Mouse (Mus musculus) hindbrain, embryonic 12.5 days (tissue): ENCODE measurements around the gene Slit1. TPM values are rescaled to one million over a fixed set of nuclear protein-coding genes. Genes with fewer than 3 reads are reported as not detected.
A peak's percentile ranks its signal among the peaks of the same experiment; 100 is the strongest.

Experiments used
- ATAC-seq: fragments of 200-750 bp; cut with Nextera tagmentation; 2 replicates; pipeline ENCODE4 v1.8.0; 2017; ENCODE audit warnings: moderate TSS enrichment; ENCODE audit not compliant: low FRiP score
- H3K27ac ChIP-seq: fragments of 300-500 bp; sonication (generic); 2 replicates; pipeline ENCODE4 v1.5.1; 2016; ENCODE audit warnings: mild to moderate bottlenecking
- H3K27me3 ChIP-seq: fragments of 300-500 bp; sonication (generic); 2 replicates; pipeline ENCODE4 v1.6.1; 2016; ENCODE audit warnings: mild to moderate bottlenecking
- H3K36me3 ChIP-seq: fragments of 300-500 bp; sonication (generic); 2 replicates; pipeline ENCODE4 v1.6.1; 2016; ENCODE audit warnings: mild to moderate bottlenecking
- H3K4me1 ChIP-seq: fragments of 300-500 bp; sonication (generic); 2 replicates; pipeline ENCODE4 v1.6.1; 2016
- H3K4me2 ChIP-seq: fragments of 300-500 bp; sonication (generic); replicated peaks from 2 replicates; pipeline ENCODE4 v1.6.1; 2016; ENCODE audit warnings: mild to moderate bottlenecking
- H3K4me3 ChIP-seq: fragments of 300-500 bp; sonication (generic); 2 replicates; pipeline ENCODE4 v1.5.1; 2016; ENCODE audit warnings: mild to moderate bottlenecking
- H3K9ac ChIP-seq: fragments of 300-500 bp; sonication (generic); 2 replicates; pipeline ENCODE4 v1.6.1; 2016; ENCODE audit warnings: mild to moderate bottlenecking, moderate library complexity
- H3K9me3 ChIP-seq: fragments of 300-500 bp; sonication (generic); replicated peaks from 2 replicates; pipeline ENCODE4 v1.6.1; 2016; ENCODE audit warnings: mild to moderate bottlenecking
- WGBS: fragments of 180-500 bp; shearing (Covaris S2); methylation state at CpG from one replicate; pipeline ENCODE4 v1.1.7; 2016; 5-methylcytosine and 5-hydroxymethylcytosine counted together
- polyA plus RNA-seq: library from polyadenylated mRNA; unstranded; fragments of >200 nt; fragmentation: Nextera tagmentation; extraction: Ambion mirVana; gene quantifications from 2 replicates; pipeline ENCODE4 v1.2.1, GENCODE M21; 2016

Gene Slit1
- polyA plus RNA-seq, 1 experiment from 2014 or later: 31.9 TPM

GRCm38 (mm10) chr19:41660999-41661374 is 82.5 kb downstream of the Slit1 start:
- H3K27me3 ChIP-seq: peaks cover 65% of the 10 kb centered on the region
- ATAC-seq: no peak
- H3K4me3 ChIP-seq: no peak overlapping the region
- H3K4me1 ChIP-seq: peaks cover 64% of the 10 kb centered on the region
- no peaks in the 10 kb centered on the region for H3K9me3 ChIP-seq
- H3K4me2 ChIP-seq: no peak overlapping the region
- H3K36me3 ChIP-seq: no peaks in the 10 kb centered on the region
- 31% methylated on average over 4 of the region's 4 CpGs for WGBS
- no peak overlapping the region for H3K9ac ChIP-seq
- no peak overlapping the region for H3K27ac ChIP-seq

GRCm38 (mm10) chr19:41660294-41660998 is 83.0 kb downstream of the Slit1 start:
- Histone ChIP-seq H3K4me3 (no peak overlapping the region), H3K4me2 (no peak overlapping the region), H3K36me3 (no peaks in the 10 kb centered on the region), H3K27ac (no peak overlapping the region), H3K4me1 (peaks cover 70% of the 10 kb centered on the region), H3K27me3 (peaks cover 59% of the 10 kb centered on the region), H3K9ac (no peak overlapping the region), H3K9me3 (no peaks in the 10 kb centered on the region)
- WGBS: 66% methylated on average over 17 of the region's 17 CpGs
- no peak for ATAC-seq

- Histone ChIP-seq H3K27me3 (peaks cover 53% of the 10 kb centered on the region), H3K4me2 (no peak overlapping the region)
These were observed 86.0 kb downstream of the Slit1 start for GRCm38 (mm10) chr19:41657446-41657845.

GRCm38 (mm10) chr19:41656671-41657070 is 86.8 kb downstream of the Slit1 start:
- no peak overlapping the region for H3K9ac ChIP-seq
- peaks cover 53% of the 10 kb centered on the region for H3K27me3 ChIP-seq
- H3K27ac ChIP-seq: no peak overlapping the region
- H3K36me3 ChIP-seq: no peaks in the 10 kb centered on the region
- H3K4me3 ChIP-seq: no peak overlapping the region
- H3K4me2 ChIP-seq: no peak overlapping the region
- no peaks in the 10 kb centered on the region for H3K9me3 ChIP-seq
- no peak for ATAC-seq
- H3K4me1 ChIP-seq: peaks cover 77% of the 10 kb centered on the region
- WGBS: 80% methylated on average over 14 of the region's 14 CpGs

More at GRCm38 (mm10) chr19:41657446-41657845, 86.0 kb downstream of the Slit1 start:
- Histone ChIP-seq H3K36me3 (no peaks in the 10 kb centered on the region), H3K4me3 (no peak overlapping the region), H3K27ac (no peak overlapping the region), H3K9ac (no peak overlapping the region), H3K4me1 (peaks cover 70% of the 10 kb centered on the region), H3K9me3 (no peaks in the 10 kb centered on the region)
- no peak for ATAC-seq
- WGBS: 23% methylated on average over 9 of the region's 9 CpGs

GRCm38 (mm10) chr19:41655970-41656369 is 87.5 kb downstream of the Slit1 start:
- Histone ChIP-seq H3K36me3 (no peaks in the 10 kb centered on the region), H3K27ac (peak overlapping the region; percentile 81; the same call in 1 of the 2 replicates), H3K4me1 (peaks cover 78% of the 10 kb centered on the region), H3K27me3 (peaks cover 59% of the 10 kb centered on the region), H3K4me3 (no peak overlapping the region), H3K4me2 (0 out of 2 replicates have a peak overlapping the region, but pooled peaks have one; percentile 16), H3K9ac (no peak overlapping the region), H3K9me3 (no peaks in the 10 kb centered on the region)
- WGBS: 5% methylated on average over 9 of the region's 9 CpGs
- no peak for ATAC-seq

GRCm38 (mm10) chr19:41655089-41655783 is 88.2 kb downstream of the Slit1 start:
- Histone ChIP-seq H3K9ac (no peak overlapping the region), H3K9me3 (no peaks in the 10 kb centered on the region), H3K36me3 (no peaks in the 10 kb centered on the region), H3K4me3 (no peak overlapping the region), H3K4me2 (no peak overlapping the region), H3K4me1 (peaks cover 75% of the 10 kb centered on the region), H3K27me3 (peaks cover 59% of the 10 kb centered on the region), H3K27ac (peak overlapping the region; percentile 81)
- WGBS: 12% methylated on average over 6 of the region's 6 CpGs
- ATAC-seq: peak; percentile 24

- WGBS: 14% methylated on average over 10 of the region's 10 CpGs
- H3K4me1 ChIP-seq: peaks cover 76% of the 10 kb centered on the region
- H3K27me3 ChIP-seq: peaks cover 57% of the 10 kb centered on the region
- no peaks in the 10 kb centered on the region for H3K9me3 ChIP-seq
- no peak overlapping the region for H3K4me3 ChIP-seq
- H3K4me2 ChIP-seq: no peak overlapping the region
- H3K9ac ChIP-seq: no peak overlapping the region
- H3K27ac ChIP-seq: peak overlapping the region; percentile 69
- ATAC-seq: peak; percentile 63
- H3K36me3 ChIP-seq: no peaks in the 10 kb centered on the region
These were observed 91.5 kb downstream of the Slit1 start for GRCm38 (mm10) chr19:41651967-41652366.

GRCm38 (mm10) chr19:41649394-41649793 is 94.1 kb downstream of the Slit1 start:
- Histone ChIP-seq H3K9me3 (0 out of 2 replicates have a peak, but pooled peaks cover under 1% of the 10 kb centered on the region), H3K27me3 (peaks cover 48% of the 10 kb centered on the region), H3K36me3 (no peaks in the 10 kb centered on the region), H3K4me1 (peaks cover 51% of the 10 kb centered on the region), H3K4me2 (no peak overlapping the region), H3K4me3 (no peak overlapping the region), H3K27ac (no peak overlapping the region; the same call in 1 of the 2 replicates), H3K9ac (no peak overlapping the region)
- ATAC-seq: no peak
- 35% methylated on average over 10 of the region's 10 CpGs for WGBS

- ATAC-seq: no peak
- Histone ChIP-seq H3K4me2 (no peak overlapping the region), H3K9me3 (0 out of 2 replicates have a peak, but pooled peaks cover 3% of the 10 kb centered on the region), H3K27me3 (peaks cover 43% of the 10 kb centered on the region), H3K27ac (no peak overlapping the region), H3K4me1 (peaks cover 35% of the 10 kb centered on the region), H3K9ac (no peak overlapping the region), H3K4me3 (no peak overlapping the region), H3K36me3 (no peaks in the 10 kb centered on the region)
- 46% methylated on average over 16 of the region's 16 CpGs for WGBS
These were observed 96.4 kb downstream of the Slit1 start for GRCm38 (mm10) chr19:41646947-41647631.

- WGBS: 45% methylated on average over 11 of the region's 11 CpGs
- Histone ChIP-seq H3K4me3 (no peak overlapping the region), H3K9ac (no peak overlapping the region), H3K4me2 (no peak overlapping the region), H3K9me3 (0 out of 2 replicates have a peak, but pooled peaks cover 3% of the 10 kb centered on the region), H3K36me3 (0 out of 2 replicates have a peak, but pooled peaks cover 3% of the 10 kb centered on the region), H3K4me1 (peaks cover 6% of the 10 kb centered on the region; the same call in 1 of the 2 replicates), H3K27me3 (peaks cover 17% of the 10 kb centered on the region), H3K27ac (no peak overlapping the region)
- no peak for ATAC-seq
These were observed 100.5 kb downstream of the Slit1 start for GRCm38 (mm10) chr19:41643010-41643409.

GRCm38 (mm10) chr19:41634999-41635398 is 108.5 kb downstream of the Slit1 start:
- H3K9me3 ChIP-seq: no peaks in the 10 kb centered on the region
- no peak overlapping the region for H3K4me2 ChIP-seq
- peaks cover 6% of the 10 kb centered on the region; the same call in 1 of the 2 replicates for H3K27me3 ChIP-seq
- no peak overlapping the region for H3K4me3 ChIP-seq
- 0 out of 2 replicates have a peak, but pooled peaks cover 6% of the 10 kb centered on the region for H3K36me3 ChIP-seq
- 59% methylated on average over 6 of the region's 6 CpGs for WGBS
- no peak overlapping the region for H3K27ac ChIP-seq
- no peak for ATAC-seq
- no peaks in the 10 kb centered on the region for H3K4me1 ChIP-seq
- H3K9ac ChIP-seq: no peak overlapping the region

GRCm38 (mm10) chr19:41634099-41634498 is 109.4 kb downstream of the Slit1 start:
- no peak overlapping the region for H3K4me2 ChIP-seq
- no peak overlapping the region for H3K9ac ChIP-seq
- 0 out of 2 replicates have a peak, but pooled peaks cover 6% of the 10 kb centered on the region for H3K36me3 ChIP-seq
- no peak overlapping the region for H3K4me3 ChIP-seq
- 81% methylated on average over 10 of the region's 10 CpGs for WGBS
- no peaks in the 10 kb centered on the region for H3K9me3 ChIP-seq
- no peak overlapping the region for H3K27ac ChIP-seq
- no peak for ATAC-seq
- no peaks in the 10 kb centered on the region for H3K4me1 ChIP-seq
- peaks cover 6% of the 10 kb centered on the region; the same call in 1 of the 2 replicates for H3K27me3 ChIP-seq
